Mouse (Mus musculus): ENCODE data around the gene Mcm9.
"Not testable (repeated sequence)": the region's sequence is repeated elsewhere in the genome, so short reads cannot be mapped to it uniquely, and the experiment has no call there.

Gene Mcm9

GRCm38 (mm10) chr10:53630339-53630738, at the start of gene Mcm9:
Gene Mcm9 (minus strand): TSS chr10:53630439.
- DNase-seq (ENCODE audit: low spot score in 2 of 2) = not testable (repeated sequence)

GRCm38 (mm10) chr10:53661788-53662187, 31.5 kb upstream of the Mcm9 start:
- DNase-seq (ENCODE audit: low spot score in 2 of 2) = no peak

GRCm38 (mm10) chr10:53654239-53654638, 24.0 kb upstream of the Mcm9 start:
- DNase-seq (ENCODE audit: low spot score in 2 of 2) = not testable (repeated sequence)

- no peak for DNase-seq (ENCODE audit: low spot score in 2 of 2)
Measured at GRCm38 (mm10) chr10:53650683-53651082, 20.4 kb upstream of the Mcm9 start.

- peak; percentile 26 to 54 for DNase-seq (ENCODE audit: low spot score in 2 of 2)
Measured at GRCm38 (mm10) chr10:53641507-53641906, 11.3 kb upstream of the Mcm9 start.

GRCm38 (mm10) chr10:53635246-53635971, 5.2 kb upstream of the Mcm9 start:
- DNase-seq (ENCODE audit: low spot score in 2 of 2) = no peak

GRCm38 (mm10) chr10:53634160-53634559, 3.9 kb upstream of the Mcm9 start:
- no peak for DNase-seq (ENCODE audit: low spot score in 2 of 2)

- peak; percentile 95 to 96 for DNase-seq (ENCODE audit: low spot score in 2 of 2)
Measured at GRCm38 (mm10) chr10:53629918-53630250, 355 bp downstream of the Mcm9 start.

GRCm38 (mm10) chr10:53629247-53629917, 857 bp downstream of the Mcm9 start:
- peak; percentile 86 to 90 for DNase-seq (ENCODE audit: low spot score in 2 of 2)

- no peak for DNase-seq (ENCODE audit: low spot score in 2 of 2)
Measured at GRCm38 (mm10) chr10:53615850-53616616, 14.2 kb downstream of the Mcm9 start.

- no peak for DNase-seq (ENCODE audit: low spot score in 2 of 2)
Measured at GRCm38 (mm10) chr10:53613955-53614354, 16.3 kb downstream of the Mcm9 start.

- DNase-seq (ENCODE audit: low spot score in 2 of 2) = no peak
Measured at GRCm38 (mm10) chr10:53612172-53612571, 18.1 kb downstream of the Mcm9 start.

- no peak for DNase-seq (ENCODE audit: low spot score in 2 of 2)
Measured at GRCm38 (mm10) chr10:53608274-53608673, 22.0 kb downstream of the Mcm9 start.

- DNase-seq (ENCODE audit: low spot score in 2 of 2) = no peak
Measured at GRCm38 (mm10) chr10:53605328-53605727, 24.9 kb downstream of the Mcm9 start.

- no peak for DNase-seq (ENCODE audit: low spot score in 2 of 2)
Measured at GRCm38 (mm10) chr10:53598821-53599220, 31.4 kb downstream of the Mcm9 start.

GRCm38 (mm10) chr10:53597121-53597881, 32.9 kb downstream of the Mcm9 start:
- DNase-seq (ENCODE audit: low spot score in 2 of 2) = peak; percentile 37 to 40

GRCm38 (mm10) chr10:53596677-53597120, 33.5 kb downstream of the Mcm9 start, which contains the start of gene Asf1a:
Gene Asf1a (plus strand): TSS chr10:53596757.
- peak; percentile 95 to 96 for DNase-seq (ENCODE audit: low spot score in 2 of 2)

- DNase-seq (ENCODE audit: low spot score in 2 of 2) = peak; percentile 76 to 81
Measured at GRCm38 (mm10) chr10:53595744-53596676, 34.2 kb downstream of the Mcm9 start.

GRCm38 (mm10) chr10:53585777-53586176, 44.5 kb downstream of the Mcm9 start:
- DNase-seq (ENCODE audit: low spot score in 2 of 2) = no peak

GRCm38 (mm10) chr10:53581087-53581486, 49.2 kb downstream of the Mcm9 start:
- DNase-seq (ENCODE audit: low spot score in 2 of 2) = no peak
